Comparison of ENCODE assay signal across 8 mouse cellular contexts in the genomic region with DNA sequence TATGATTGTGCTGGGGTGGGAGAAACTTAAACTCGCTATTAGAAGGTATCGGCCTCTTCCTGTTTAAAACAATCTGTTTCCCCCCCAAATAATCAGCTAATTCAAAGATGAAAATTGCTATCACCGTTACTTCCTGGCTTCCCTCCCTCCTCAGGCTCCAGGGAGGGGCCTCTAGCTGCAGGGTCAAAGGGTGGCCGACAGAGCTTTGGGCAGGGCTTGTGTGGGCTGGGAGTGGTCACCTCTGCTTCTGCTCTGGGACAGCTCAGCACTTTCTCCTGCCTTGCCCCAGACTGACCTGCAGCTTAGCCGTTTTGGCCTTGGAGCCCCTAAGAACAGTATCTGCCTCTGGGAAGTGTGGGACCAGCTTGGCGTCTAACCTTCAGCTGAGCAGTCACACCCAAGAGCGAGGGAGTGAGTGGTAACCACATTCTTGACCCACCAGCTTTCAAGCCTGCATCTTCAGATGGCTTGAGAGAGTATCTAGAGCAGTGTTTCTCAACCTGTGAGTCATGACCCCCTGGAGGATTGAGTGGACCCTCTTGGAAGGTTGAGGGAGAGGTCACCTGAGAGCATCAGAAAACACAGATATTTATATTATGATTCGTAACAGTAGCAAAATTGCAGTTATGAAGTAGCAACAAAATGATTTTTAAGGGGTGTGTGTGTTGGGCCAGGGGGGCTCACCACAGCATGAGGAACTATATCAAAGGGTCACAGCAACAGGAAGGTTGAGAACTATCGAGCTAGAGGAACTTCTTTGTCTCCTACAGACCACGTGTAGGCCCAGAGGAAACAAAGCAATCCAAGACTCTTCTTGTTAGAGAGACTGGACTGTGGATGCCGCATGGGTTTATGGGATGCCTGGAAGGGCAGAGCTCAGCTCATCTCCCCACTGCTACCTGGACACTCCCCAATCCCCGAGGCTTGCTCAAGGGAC. TPM values are rescaled to one million over a fixed set of nuclear protein-coding genes. Genes with fewer than 3 reads are reported as not detected.
DNase-seq lines count a peak whose midpoint lies in the region; TF ChIP-seq lines count a peak whose summit lies in the region.

No protein-coding gene starts in this region.

- H3K27me3 ChIP-seq in myocyte (ENCODE audit: control insufficient read depth, insufficient read depth, insufficient read length): no peaks in the 10 kb centered on the region

- H3K36me3 ChIP-seq in myocyte (ENCODE audit: control insufficient read depth, insufficient read depth): no peaks in the 10 kb centered on the region

- no peak overlapping the region for H3ac ChIP-seq in myocyte (ENCODE audit: control insufficient read depth, insufficient read length)

- peak; percentile 43 for TF ChIP-seq POLR2A in myocyte (IDR thresholded peaks at IDR 0.05; ENCODE audit: insufficient read length, low read depth)

- H3K79me2 ChIP-seq in myocyte (ENCODE audit: control insufficient read depth, insufficient read depth): no peaks in the 10 kb centered on the region

- no peak overlapping the region for H3K4me3 ChIP-seq in myocyte

- peak; percentile 97 for DNase-seq in heart, adult 11 months
- DNase-seq in heart, adult 8-10 months (ENCODE audit: low spot score): no peak
- peak; percentile 58 to 63 for DNase-seq in heart, adult 9 months (ENCODE audit: low spot score in 2 of 2)
- DNase-seq in kidney, postnatal 4 days: peak; percentile 48 to 66
- no peak for DNase-seq in urinary bladder, postnatal 36 days (ENCODE audit: low spot score in 2 of 2)
- DNase-seq in right cerebral cortex, postnatal 25 days: no peak
- DNase-seq in left cerebral cortex, adult 9 months (ENCODE audit: low spot score in 2 of 2): no peak

- H3K4me2 ChIP-seq in myocyte (ENCODE audit: low read depth): peak overlapping the region; percentile 61

TF ChIP-seq in myocyte, 11 proteins besides CTCF, POLR2A, EP300 and RAD21:
- TF ChIP-seq TCF3 (IDR thresholded peaks at IDR 0.05; ENCODE audit: insufficient read length, low read depth) (no peak), CEBPB (IDR thresholded peaks at IDR 0.05; ENCODE audit: insufficient read depth, poor library complexity, severe bottlenecking) (peak; percentile 42; the same call in 1 of the 2 replicates)

RNA-seq across cellular contexts. Expression of gene Elk3, which starts 15.1 kb away (rescaled TPM):
- 10 to 100 TPM; 32.0 to 37.6 (median 35.2) TPM for total RNA-seq in heart, adult 8-10 months (2022)
- polyA plus RNA-seq in myocyte (2012; fragmentation: generic; extraction: Trizol): 28.4 TPM

Comparison
In these comparisons a context has a peak if more than half of its experiments do, and no peak if none do; other contexts are left out.
1. DNase-seq: peak in heart, adult 11 months (single experiment), heart, adult 9 months (2 of 2) and kidney, postnatal 4 days (2 of 2); none in heart, adult 8-10 months (single experiment), urinary bladder, postnatal 36 days (0 of 2), right cerebral cortex, postnatal 25 days (single experiment) and left cerebral cortex, adult 9 months (0 of 2).